Mouse (Mus musculus) hindbrain, embryonic 13.5 days (tissue): ENCODE data around the gene Epb41l4b. TPM values are rescaled to one million over a fixed set of nuclear protein-coding genes. Genes with fewer than 3 reads are reported as not detected.
A peak's percentile ranks its signal among the peaks of the same experiment; 100 is the strongest.

Experiments
- ATAC-seq: fragments of 200-750 bp; cut with Nextera tagmentation; 2 replicates; pipeline ENCODE4 v1.8.0; 2017; ENCODE audit warnings: moderate TSS enrichment; ENCODE audit not compliant: low FRiP score
- H3K27ac ChIP-seq: fragments of 300-500 bp; sonication (generic); 2 replicates; pipeline ENCODE4 v1.5.1; 2015; ENCODE audit warnings: inconsistent platforms, mild to moderate bottlenecking, moderate library complexity
- H3K27me3 ChIP-seq: fragments of 300-500 bp; sonication (generic); 2 replicates; pipeline ENCODE4 v1.6.1; 2015; ENCODE audit warnings: mild to moderate bottlenecking, inconsistent platforms
- H3K36me3 ChIP-seq: fragments of 300-500 bp; sonication (generic); 2 replicates; pipeline ENCODE4 v1.6.1; 2015; ENCODE audit warnings: mild to moderate bottlenecking, inconsistent platforms
- H3K4me1 ChIP-seq: fragments of 300-500 bp; sonication (generic); replicated peaks from 2 replicates; pipeline ENCODE4 v1.6.1; 2015; ENCODE audit warnings: inconsistent platforms
- H3K4me2 ChIP-seq: fragments of 300-500 bp; sonication (generic); 2 replicates; pipeline ENCODE4 v1.6.1; 2015; ENCODE audit warnings: inconsistent platforms, mild to moderate bottlenecking, moderate library complexity
- H3K4me3 ChIP-seq: fragments of 300-500 bp; sonication (generic); 2 replicates; pipeline ENCODE4 v1.5.1; 2015; ENCODE audit warnings: mild to moderate bottlenecking, inconsistent platforms
- H3K9ac ChIP-seq: fragments of 300-500 bp; sonication (generic); 2 replicates; pipeline ENCODE4 v1.6.1; 2015; ENCODE audit warnings: mild to moderate bottlenecking, inconsistent platforms
- H3K9me3 ChIP-seq: fragments of 300-500 bp; sonication (generic); 2 replicates; pipeline ENCODE4 v1.6.1; 2016; ENCODE audit warnings: inconsistent platforms
- WGBS: fragments of 180-500 bp; shearing (Covaris S2); methylation state at CpG from one replicate; pipeline ENCODE4 v1.1.7; 2015; 5-methylcytosine and 5-hydroxymethylcytosine counted together
- polyA plus RNA-seq: library from polyadenylated mRNA; unstranded; fragments of >200 nt; fragmentation: Nextera tagmentation; extraction: Ambion mirVana; gene quantifications from 2 replicates; pipeline ENCODE4 v1.2.1, GENCODE M21; 2015

Gene Epb41l4b
- polyA plus RNA-seq, 1 experiment from 2014 or later = 1.7 TPM

- no peak overlapping the region for H3K4me3 ChIP-seq
- peaks cover 11% of the 10 kb centered on the region for H3K4me1 ChIP-seq
- ATAC-seq = no peak
- no peak overlapping the region for H3K4me2 ChIP-seq
- no peaks in the 10 kb centered on the region for H3K27me3 ChIP-seq
- H3K27ac ChIP-seq = no peak overlapping the region
- no peak overlapping the region for H3K9ac ChIP-seq
- H3K36me3 ChIP-seq = no peaks in the 10 kb centered on the region
- 61% methylated on average over 11 of the region's 11 CpGs for WGBS
- no peaks in the 10 kb centered on the region for H3K9me3 ChIP-seq
These were observed 20.2 kb downstream of the Epb41l4b start for GRCm38 (mm10) chr4:57123003-57123402.

DNA sequence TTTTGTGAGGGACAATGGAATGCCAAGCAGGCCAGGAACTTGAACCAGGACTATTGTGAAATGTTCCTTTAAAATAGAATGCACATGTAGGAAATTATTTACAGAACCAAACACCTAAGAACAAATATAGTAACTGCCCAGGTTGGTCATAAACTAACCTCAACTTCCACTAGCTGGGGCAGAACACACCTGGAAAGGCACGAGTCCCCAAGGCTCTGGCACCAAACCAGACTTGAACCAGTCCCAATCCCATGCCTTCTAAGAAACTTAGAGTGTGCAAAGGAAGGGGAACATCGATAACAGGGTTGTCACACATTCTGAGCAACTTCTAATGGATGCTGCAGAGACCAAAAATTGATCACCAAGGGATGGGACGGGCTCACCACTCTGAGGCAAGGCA is 21.1 kb downstream of the Epb41l4b start:
- Histone ChIP-seq H3K4me1 (peaks cover 11% of the 10 kb centered on the region), H3K9me3 (no peaks in the 10 kb centered on the region), H3K27ac (no peak overlapping the region), H3K4me2 (no peak overlapping the region), H3K27me3 (no peaks in the 10 kb centered on the region), H3K36me3 (no peaks in the 10 kb centered on the region), H3K4me3 (no peak overlapping the region), H3K9ac (no peak overlapping the region)
- 88% methylated on average over 3 of the region's 3 CpGs for WGBS
- ATAC-seq = no peak

DNA sequence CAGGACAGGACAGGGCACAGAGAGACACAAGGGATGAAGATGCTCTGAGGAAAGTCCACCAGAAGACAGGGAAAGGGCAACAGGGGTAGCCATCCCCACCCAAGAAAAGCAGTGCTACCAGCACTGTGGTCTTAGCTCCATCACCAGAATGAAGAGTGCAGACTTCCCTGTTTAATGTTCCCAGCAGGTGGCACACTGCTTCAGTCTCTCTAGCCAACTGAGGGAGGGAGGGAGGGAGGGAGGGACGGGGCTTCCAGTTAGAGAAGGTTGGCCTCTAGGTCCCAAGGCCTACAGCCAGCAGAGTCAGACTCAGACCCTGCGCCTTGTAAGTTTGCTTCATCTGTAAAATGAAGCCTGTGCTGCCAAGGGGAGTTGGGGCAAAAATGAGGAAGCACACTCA is 22.7 kb downstream of the Epb41l4b start:
- ATAC-seq = 0 out of 2 replicates have a peak, but pooled peaks have one; percentile 36
- Histone ChIP-seq H3K9ac (no peak overlapping the region), H3K4me3 (no peak overlapping the region), H3K4me2 (no peak overlapping the region), H3K9me3 (no peaks in the 10 kb centered on the region), H3K36me3 (no peaks in the 10 kb centered on the region), H3K27ac (no peak overlapping the region), H3K4me1 (peaks cover 11% of the 10 kb centered on the region), H3K27me3 (no peaks in the 10 kb centered on the region)
- WGBS = 41% methylated on average over 2 of the region's 2 CpGs

GRCm38 (mm10) chr4:57119976-57120375 is 23.3 kb downstream of the Epb41l4b start:
- Histone ChIP-seq H3K9me3 (no peaks in the 10 kb centered on the region), H3K4me1 (peaks cover 17% of the 10 kb centered on the region), H3K27me3 (no peaks in the 10 kb centered on the region), H3K4me3 (no peak overlapping the region), H3K4me2 (no peak overlapping the region), H3K27ac (no peak overlapping the region), H3K36me3 (no peaks in the 10 kb centered on the region), H3K9ac (no peak overlapping the region)
- ATAC-seq = no peak
- WGBS = 89% methylated on average over 6 of the region's 6 CpGs

DNA sequence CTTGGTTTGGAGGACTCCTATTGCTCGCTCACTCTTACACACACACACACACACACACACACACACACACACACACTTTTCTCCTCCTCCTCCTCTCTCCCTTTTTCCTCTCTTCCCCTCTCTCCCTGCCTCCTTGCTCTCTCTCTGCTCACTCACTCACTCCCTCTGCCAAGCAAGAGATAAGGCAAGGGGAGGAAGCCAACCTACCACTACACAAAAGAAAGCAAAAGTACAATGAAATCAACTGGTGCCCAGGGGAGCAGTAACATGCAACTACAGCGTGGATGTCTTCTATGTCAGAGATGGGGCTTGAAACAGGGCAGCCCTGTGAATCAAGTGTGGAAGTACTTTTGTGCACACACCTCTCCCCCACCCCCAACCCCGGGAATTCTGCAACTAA is 24.4 kb downstream of the Epb41l4b start:
- WGBS = 74% methylated on average over 3 of the region's 3 CpGs
- no peak for ATAC-seq
- no peaks in the 10 kb centered on the region for H3K9me3 ChIP-seq
- no peaks in the 10 kb centered on the region for H3K27me3 ChIP-seq
- no peaks in the 10 kb centered on the region for H3K36me3 ChIP-seq
- no peak overlapping the region for H3K4me2 ChIP-seq
- H3K4me3 ChIP-seq = no peak overlapping the region
- H3K27ac ChIP-seq = no peak overlapping the region
- H3K9ac ChIP-seq = no peak overlapping the region
- peaks cover 19% of the 10 kb centered on the region for H3K4me1 ChIP-seq

GRCm38 (mm10) chr4:57116278-57116677 is 27.0 kb downstream of the Epb41l4b start:
- Histone ChIP-seq H3K4me3 (no peak overlapping the region), H3K4me1 (peaks cover 8% of the 10 kb centered on the region; the same call in 1 of the 2 replicates), H3K27me3 (no peaks in the 10 kb centered on the region), H3K36me3 (no peaks in the 10 kb centered on the region), H3K4me2 (no peak overlapping the region), H3K27ac (no peak overlapping the region), H3K9me3 (no peaks in the 10 kb centered on the region), H3K9ac (no peak overlapping the region)
- no peak for ATAC-seq
- 88% methylated on average over 6 of the region's 6 CpGs for WGBS

GRCm38 (mm10) chr4:57114617-57115592 is 28.3 kb downstream of the Epb41l4b start:
- Histone ChIP-seq H3K9me3 (no peaks in the 10 kb centered on the region), H3K27me3 (no peaks in the 10 kb centered on the region), H3K27ac (no peak overlapping the region), H3K36me3 (no peaks in the 10 kb centered on the region), H3K4me1 (peaks cover 8% of the 10 kb centered on the region; the same call in 1 of the 2 replicates), H3K4me3 (no peak overlapping the region), H3K9ac (no peak overlapping the region), H3K4me2 (no peak overlapping the region)
- ATAC-seq = 0 out of 2 replicates have a peak, but pooled peaks have one; percentile 33
- 81% methylated on average over 19 of the region's 19 CpGs for WGBS

- Histone ChIP-seq H3K9me3 (no peaks in the 10 kb centered on the region), H3K27me3 (no peaks in the 10 kb centered on the region), H3K4me2 (no peak overlapping the region), H3K4me1 (peaks cover 8% of the 10 kb centered on the region; the same call in 1 of the 2 replicates), H3K9ac (no peak overlapping the region), H3K4me3 (no peak overlapping the region), H3K27ac (0 out of 2 replicates have a peak overlapping the region, but pooled peaks have one; percentile 13), H3K36me3 (no peaks in the 10 kb centered on the region)
- WGBS = 62% methylated on average over 7 of the region's 7 CpGs
- no peak for ATAC-seq
These were observed 29.6 kb downstream of the Epb41l4b start for GRCm38 (mm10) chr4:57113472-57114216.

GRCm38 (mm10) chr4:57111992-57112540 is 31.2 kb downstream of the Epb41l4b start:
- ATAC-seq = 0 out of 2 replicates have a peak, but pooled peaks have one; percentile 30
- H3K9me3 ChIP-seq = no peaks in the 10 kb centered on the region
- H3K4me1 ChIP-seq = peaks cover 8% of the 10 kb centered on the region; the same call in 1 of the 2 replicates
- no peaks in the 10 kb centered on the region for H3K27me3 ChIP-seq
- no peaks in the 10 kb centered on the region for H3K36me3 ChIP-seq
- no peak overlapping the region for H3K4me2 ChIP-seq
- no peak overlapping the region for H3K27ac ChIP-seq
- 91% methylated on average over 11 of the region's 11 CpGs for WGBS
- H3K4me3 ChIP-seq = no peak overlapping the region
- H3K9ac ChIP-seq = no peak overlapping the region

- Histone ChIP-seq H3K4me2 (no peak overlapping the region), H3K27me3 (no peaks in the 10 kb centered on the region), H3K9ac (no peak overlapping the region), H3K4me3 (no peak overlapping the region), H3K36me3 (no peaks in the 10 kb centered on the region), H3K27ac (no peak overlapping the region), H3K9me3 (no peaks in the 10 kb centered on the region), H3K4me1 (peaks cover 8% of the 10 kb centered on the region; the same call in 1 of the 2 replicates)
- 83% methylated on average over 4 of the region's 4 CpGs for WGBS
- no peak for ATAC-seq
These were observed 31.8 kb downstream of the Epb41l4b start for GRCm38 (mm10) chr4:57111411-57111810.

DNA sequence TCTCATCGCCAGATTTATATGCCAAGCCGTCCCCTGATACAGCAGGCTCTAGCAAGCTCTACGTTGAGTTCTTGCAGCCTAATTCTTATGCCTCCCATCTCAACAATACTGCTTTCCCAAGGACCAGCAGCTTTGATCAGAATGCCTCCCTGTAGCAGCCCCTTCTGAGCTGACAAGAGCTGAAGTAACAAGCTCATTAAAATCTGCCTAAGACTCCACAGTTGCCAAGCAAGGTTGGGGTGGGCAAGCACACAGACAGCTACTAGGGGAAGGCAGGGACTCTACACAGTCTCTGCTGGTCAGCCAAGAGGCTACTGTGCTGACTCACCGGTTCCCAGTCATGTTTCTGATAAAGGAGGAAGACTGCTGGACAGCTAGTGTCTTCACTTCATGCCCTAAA is 33.7 kb downstream of the Epb41l4b start:
- H3K9ac ChIP-seq = no peak overlapping the region
- H3K27me3 ChIP-seq = no peaks in the 10 kb centered on the region
- no peaks in the 10 kb centered on the region for H3K36me3 ChIP-seq
- H3K4me3 ChIP-seq = no peak overlapping the region
- no peak overlapping the region for H3K4me2 ChIP-seq
- ATAC-seq = no peak
- WGBS = 81% methylated on average over 4 of the region's 4 CpGs
- H3K4me1 ChIP-seq = 0 out of 2 replicates have a peak, but pooled peaks cover 4% of the 10 kb centered on the region
- no peaks in the 10 kb centered on the region for H3K9me3 ChIP-seq
- no peak overlapping the region for H3K27ac ChIP-seq

- Histone ChIP-seq H3K36me3 (peaks cover 5% of the 10 kb centered on the region; the same call in 1 of the 2 replicates), H3K27ac (peak overlapping the region; percentile 40; the same call in 1 of the 2 replicates), H3K9me3 (no peaks in the 10 kb centered on the region), H3K27me3 (no peaks in the 10 kb centered on the region), H3K4me1 (peaks cover 4% of the 10 kb centered on the region; the same call in 1 of the 2 replicates), H3K4me2 (no peak overlapping the region), H3K9ac (no peak overlapping the region), H3K4me3 (no peak overlapping the region)
- 77% methylated on average over 6 of the region's 6 CpGs for WGBS
- ATAC-seq = 0 out of 2 replicates have a peak, but pooled peaks have one; percentile 38
These were observed 37.9 kb downstream of the Epb41l4b start for GRCm38 (mm10) chr4:57105339-57105738.
